Mouse (Mus musculus): ENCODE data around the gene Smad3. TPM values are rescaled to one million over a fixed set of nuclear protein-coding genes. Genes with fewer than 3 reads are reported as not detected.

Smad3 gene
- polyA plus RNA-seq, 1 experiment, result 25.5 TPM

GRCm38 (mm10) chr9:63636113-63636512 lies 121.7 kb downstream of the Smad3 start:
- no peak for DNase-seq (ENCODE audit: low read depth)
- TF ChIP-seq CTCF (IDR thresholded peaks at IDR 0.05; ENCODE audit: borderline replicate concordance, extremely low read depth, insufficient read depth, insufficient read length) (no peak), POLR2A (IDR thresholded peaks at IDR 0.05; ENCODE audit: borderline replicate concordance, extremely low read depth, insufficient read depth, insufficient read length, poor library complexity, severe bottlenecking) (no peak)

GRCm38 (mm10) chr9:63633334-63633733 lies 124.5 kb downstream of the Smad3 start:
- no peak for DNase-seq (ENCODE audit: low read depth)
- TF ChIP-seq CTCF (IDR thresholded peaks at IDR 0.05; ENCODE audit: borderline replicate concordance, extremely low read depth, insufficient read depth, insufficient read length) (no peak), POLR2A (IDR thresholded peaks at IDR 0.05; ENCODE audit: borderline replicate concordance, extremely low read depth, insufficient read depth, insufficient read length, poor library complexity, severe bottlenecking) (no peak)

- peak; percentile 60 for DNase-seq (ENCODE audit: low read depth)
- TF ChIP-seq POLR2A (IDR thresholded peaks at IDR 0.05; ENCODE audit: borderline replicate concordance, extremely low read depth, insufficient read depth, insufficient read length, poor library complexity, severe bottlenecking) (no peak), CTCF (IDR thresholded peaks at IDR 0.05; ENCODE audit: borderline replicate concordance, extremely low read depth, insufficient read depth, insufficient read length) (no peak)
Measured at GRCm38 (mm10) chr9:63632924-63633323, 124.9 kb downstream of the Smad3 start.

DNA sequence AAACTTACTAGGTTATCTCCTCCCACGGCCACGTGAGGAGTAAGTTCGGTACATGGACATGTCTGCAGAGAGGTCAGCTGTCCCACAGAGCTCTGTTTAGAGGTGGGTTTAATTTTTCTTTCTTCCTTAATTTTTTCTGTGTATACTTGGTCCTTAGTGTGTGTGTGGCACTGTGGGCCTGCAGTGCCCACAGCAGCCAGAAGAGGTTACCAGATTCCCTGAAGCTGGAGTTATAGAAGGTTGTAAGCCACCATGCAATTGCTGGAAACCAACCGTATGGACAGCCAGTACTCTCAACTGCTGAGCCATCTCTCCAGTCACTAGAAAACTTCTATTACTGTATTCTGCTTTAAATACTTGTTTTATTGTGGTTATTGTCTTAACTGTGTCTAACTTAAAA lies 125.7 kb downstream of the Smad3 start:
- TF ChIP-seq CTCF (IDR thresholded peaks at IDR 0.05; ENCODE audit: borderline replicate concordance, extremely low read depth, insufficient read depth, insufficient read length), result peak; percentile 28; the same call in 1 of the 2 replicates
- no peak for TF ChIP-seq POLR2A (IDR thresholded peaks at IDR 0.05; ENCODE audit: borderline replicate concordance, extremely low read depth, insufficient read depth, insufficient read length, poor library complexity, severe bottlenecking)
- no peak for DNase-seq (ENCODE audit: low read depth)

GRCm38 (mm10) chr9:63625090-63625756 lies 132.6 kb downstream of the Smad3 start:
- DNase-seq (ENCODE audit: low read depth), result peak; percentile 50
- TF ChIP-seq POLR2A (IDR thresholded peaks at IDR 0.05; ENCODE audit: borderline replicate concordance, extremely low read depth, insufficient read depth, insufficient read length, poor library complexity, severe bottlenecking), result no peak
- TF ChIP-seq CTCF (IDR thresholded peaks at IDR 0.05; ENCODE audit: borderline replicate concordance, extremely low read depth, insufficient read depth, insufficient read length), result no peak

DNA sequence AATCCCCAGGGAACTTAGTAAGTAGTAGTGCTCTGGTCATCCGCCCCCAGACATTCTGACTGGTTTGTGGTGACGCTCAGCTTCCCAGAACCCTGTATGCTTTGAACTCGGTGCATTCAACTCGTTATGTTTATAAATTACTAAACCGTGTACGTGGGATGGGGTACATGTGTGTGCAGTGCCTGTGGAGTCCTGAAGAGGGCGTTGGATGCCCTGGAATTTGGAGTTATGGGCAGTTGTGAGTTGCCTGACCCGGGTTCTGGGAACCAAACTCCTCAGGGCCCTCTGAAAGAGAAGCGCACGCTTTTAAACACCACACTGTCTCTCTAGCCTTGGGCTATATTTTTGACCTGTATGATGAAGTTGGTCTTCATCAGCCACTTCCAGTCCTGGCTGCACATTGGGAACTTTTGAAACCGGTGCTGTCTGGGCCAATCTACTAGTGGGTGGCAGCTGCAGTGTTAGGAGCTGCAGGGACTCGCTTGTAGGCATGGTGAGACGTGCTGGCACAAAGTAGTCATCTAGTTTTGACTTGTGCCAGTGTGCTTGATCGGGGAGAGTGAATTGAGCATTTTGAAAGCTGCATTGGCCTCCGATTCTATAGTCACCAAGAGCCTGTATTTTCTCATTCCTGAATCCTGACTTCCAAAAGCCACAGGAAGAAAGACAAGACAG lies 133.8 kb downstream of the Smad3 start:
- TF ChIP-seq CTCF (IDR thresholded peaks at IDR 0.05; ENCODE audit: borderline replicate concordance, extremely low read depth, insufficient read depth, insufficient read length), result no peak
- no peak for TF ChIP-seq POLR2A (IDR thresholded peaks at IDR 0.05; ENCODE audit: borderline replicate concordance, extremely low read depth, insufficient read depth, insufficient read length, poor library complexity, severe bottlenecking)
- no peak for DNase-seq (ENCODE audit: low read depth)

DNA sequence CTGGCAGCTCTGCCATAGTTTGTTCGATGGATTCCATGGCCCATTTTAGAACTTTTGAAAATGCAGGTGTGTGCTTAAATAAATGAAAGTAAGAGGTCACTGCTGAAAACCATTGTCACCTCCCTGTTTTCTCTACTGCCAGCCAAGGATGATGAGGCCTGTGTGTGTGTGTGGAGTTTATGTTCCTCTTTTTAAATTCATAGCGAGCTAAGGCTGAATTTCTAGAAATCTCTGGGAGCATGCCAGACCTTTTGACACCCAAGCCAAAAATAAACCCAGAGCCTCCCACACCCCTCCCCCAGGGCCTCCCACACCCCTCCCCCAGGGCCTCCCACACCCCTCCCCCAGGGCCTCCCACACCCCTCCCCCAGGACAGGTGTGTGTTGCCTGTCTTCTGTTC lies 139.8 kb downstream of the Smad3 start:
- DNase-seq (ENCODE audit: low read depth), result no peak
- TF ChIP-seq POLR2A (IDR thresholded peaks at IDR 0.05; ENCODE audit: borderline replicate concordance, extremely low read depth, insufficient read depth, insufficient read length, poor library complexity, severe bottlenecking) (no peak), CTCF (IDR thresholded peaks at IDR 0.05; ENCODE audit: borderline replicate concordance, extremely low read depth, insufficient read depth, insufficient read length) (no peak)

DNA sequence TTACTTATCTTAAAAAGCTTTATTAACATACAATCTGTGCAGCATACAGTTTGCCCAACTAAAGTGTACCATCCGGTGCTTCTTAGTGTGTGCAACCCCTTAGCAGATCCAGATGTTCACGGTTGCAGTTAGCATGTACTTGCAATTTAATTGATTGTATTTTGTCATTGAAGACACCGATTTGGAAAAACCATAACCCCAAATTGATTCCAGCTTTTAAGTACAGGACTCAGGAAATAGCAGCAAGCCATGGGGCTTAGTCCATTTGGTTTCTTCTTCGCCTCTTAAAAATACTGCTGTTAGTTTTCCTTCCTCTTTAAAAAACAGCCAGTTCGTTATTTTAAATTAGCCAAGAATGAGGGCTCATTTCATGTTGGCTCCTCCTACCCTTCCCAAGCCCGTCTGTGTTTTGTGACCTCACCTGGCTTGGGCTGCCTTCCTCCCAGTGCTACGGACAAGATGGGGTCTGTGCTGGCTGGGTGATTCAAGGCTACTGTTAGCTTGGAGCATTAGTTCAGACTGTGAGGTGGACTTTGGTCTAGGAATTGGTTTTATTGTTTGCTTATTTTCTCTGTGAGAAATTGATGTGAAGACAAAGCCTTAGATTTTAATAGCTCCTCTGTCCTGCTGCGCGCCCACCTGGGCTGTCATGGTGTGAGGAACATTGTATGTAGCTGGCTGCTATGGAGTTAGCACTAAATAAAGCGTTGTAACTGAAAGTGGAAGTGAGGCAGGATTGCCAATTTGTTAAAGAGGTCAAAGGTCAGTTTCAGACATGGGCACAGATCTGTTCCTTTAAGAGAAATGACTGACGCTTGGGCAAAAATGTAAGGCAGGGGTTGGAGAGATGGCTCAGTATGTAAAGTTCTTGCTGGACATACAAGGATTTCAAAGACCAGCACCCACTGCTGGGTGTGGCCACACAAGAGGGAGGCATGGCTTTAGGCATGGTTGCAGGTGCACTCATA lies 143.5 kb downstream of the Smad3 start:
- no peak for DNase-seq (ENCODE audit: low read depth)
- no peak for TF ChIP-seq POLR2A (IDR thresholded peaks at IDR 0.05; ENCODE audit: borderline replicate concordance, extremely low read depth, insufficient read depth, insufficient read length, poor library complexity, severe bottlenecking)
- TF ChIP-seq CTCF (IDR thresholded peaks at IDR 0.05; ENCODE audit: borderline replicate concordance, extremely low read depth, insufficient read depth, insufficient read length), result no peak

- TF ChIP-seq POLR2A (IDR thresholded peaks at IDR 0.05; ENCODE audit: borderline replicate concordance, extremely low read depth, insufficient read depth, insufficient read length, poor library complexity, severe bottlenecking), result no peak
- TF ChIP-seq CTCF (IDR thresholded peaks at IDR 0.05; ENCODE audit: borderline replicate concordance, extremely low read depth, insufficient read depth, insufficient read length), result no peak
- DNase-seq (ENCODE audit: low read depth), result no peak
Measured at GRCm38 (mm10) chr9:63613569-63613968, 144.2 kb downstream of the Smad3 start.

DNA sequence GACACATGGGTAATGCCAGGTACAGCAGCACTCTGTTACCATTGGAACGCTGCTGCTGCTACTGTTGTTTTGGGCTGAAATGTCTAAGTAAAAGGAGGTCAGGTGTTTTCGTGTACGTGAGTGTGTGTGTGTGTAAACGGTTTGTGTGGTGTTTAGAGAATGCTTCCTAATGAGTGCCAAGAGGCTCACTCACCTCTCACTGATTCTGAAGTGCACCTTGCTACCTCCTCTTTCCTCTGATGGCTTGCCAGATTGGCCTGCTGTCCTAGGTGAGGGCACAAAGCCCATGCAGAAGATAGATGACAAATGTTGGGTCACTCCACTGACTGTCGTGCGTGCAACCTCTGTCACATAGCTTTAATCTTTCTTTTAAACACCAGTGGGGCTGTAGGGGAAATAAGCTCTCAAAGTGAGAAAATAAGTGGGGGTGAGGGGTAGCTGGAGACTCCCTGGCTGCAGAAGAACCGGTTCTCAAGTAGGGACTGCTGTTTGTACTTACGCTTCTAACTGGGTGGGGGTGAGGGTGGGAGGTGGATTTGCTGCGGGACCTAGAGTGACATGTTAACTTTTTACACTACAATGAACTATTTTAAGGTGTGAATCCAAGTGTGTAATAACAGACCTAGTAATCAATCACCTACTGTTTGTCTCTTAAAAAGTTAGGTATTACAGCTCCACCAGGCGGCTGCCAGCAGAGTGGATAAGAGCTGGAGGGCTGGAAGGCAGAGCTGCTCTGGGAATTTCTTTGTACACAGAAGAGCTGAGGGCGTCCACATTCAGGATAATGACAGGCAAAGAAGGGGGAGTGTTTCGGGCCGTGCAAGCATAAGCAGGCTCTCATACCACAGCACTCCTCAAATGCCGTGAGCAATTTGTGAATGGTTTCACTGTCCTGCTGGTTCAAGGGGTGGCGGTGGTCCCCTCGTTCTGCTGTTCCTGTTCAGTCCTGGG lies 145.0 kb downstream of the Smad3 start:
- TF ChIP-seq POLR2A (IDR thresholded peaks at IDR 0.05; ENCODE audit: borderline replicate concordance, extremely low read depth, insufficient read depth, insufficient read length, poor library complexity, severe bottlenecking) (no peak), CTCF (IDR thresholded peaks at IDR 0.05; ENCODE audit: borderline replicate concordance, extremely low read depth, insufficient read depth, insufficient read length) (peak; percentile 56; the same call in 1 of the 2 replicates)
- peak; percentile 85 for DNase-seq (ENCODE audit: low read depth)

All from brain, embryonic 14.5 days (tissue).